Mouse (Mus musculus): ENCODE data around the gene Tnfrsf9. TPM values are rescaled to one million over a fixed set of nuclear protein-coding genes. Genes with fewer than 3 reads are reported as not detected.
A peak's percentile ranks its signal among the peaks of the same experiment; 100 is the strongest.
"Not testable (repeated sequence)": the region's sequence is repeated elsewhere in the genome, so short reads cannot be mapped to it uniquely, and the experiment has no call there.

Gene Tnfrsf9
- polyA plus RNA-seq, 1 experiment from 2014 or later = 2.5 TPM

DNA sequence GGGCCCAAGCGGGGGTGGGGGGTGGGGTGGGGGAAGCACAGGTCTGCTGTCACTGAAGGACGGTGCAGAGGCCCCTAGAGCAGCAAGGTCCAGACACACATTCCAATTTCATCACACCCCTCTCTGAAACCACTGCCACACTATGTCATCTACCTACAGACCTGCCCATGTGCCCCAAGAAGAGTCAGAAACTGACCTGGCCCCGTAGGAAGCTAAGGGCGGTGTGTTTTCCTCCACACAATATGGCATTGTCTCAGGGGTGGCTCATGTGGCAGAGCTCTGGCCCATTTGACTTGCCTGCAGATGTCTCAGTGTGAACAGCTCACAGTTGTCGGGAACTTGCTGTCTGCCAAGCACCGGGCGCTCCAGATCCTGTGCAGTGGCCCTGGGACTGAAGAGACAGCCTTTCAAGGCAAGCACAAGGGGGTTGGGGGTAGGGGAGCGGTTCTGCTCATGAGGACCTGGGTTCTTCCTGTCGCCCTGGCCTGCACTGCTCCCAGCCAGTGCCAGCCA is 42.2 kb upstream of the Tnfrsf9 start:
- Histone ChIP-seq H3K27me3 (replicated peaks; ENCODE audit: control insufficient read depth, insufficient read depth, low read length) (no peaks in the 10 kb centered on the region), H3K27ac (ENCODE audit: low read length) (peak overlapping the region; percentile 55), H3K9me3 (ENCODE audit: control insufficient read depth, low read length) (no peaks in the 10 kb centered on the region), H3K9ac (ENCODE audit: low read depth, low read length) (no peak overlapping the region), H3K4me2 (ENCODE audit: low read depth, low read length) (no peak overlapping the region), H3K36me3 (ENCODE audit: control insufficient read depth, insufficient read depth, low read length) (no peaks in the 10 kb centered on the region), H3K4me3 (ENCODE audit: low read length) (no peak overlapping the region), H3K4me1 (ENCODE audit: control insufficient read depth, insufficient read depth, low read length) (peaks cover 18% of the 10 kb centered on the region)
- ATAC-seq = peak; percentile 34
- 40% methylated on average over 9 of the region's 9 CpGs for WGBS

DNA sequence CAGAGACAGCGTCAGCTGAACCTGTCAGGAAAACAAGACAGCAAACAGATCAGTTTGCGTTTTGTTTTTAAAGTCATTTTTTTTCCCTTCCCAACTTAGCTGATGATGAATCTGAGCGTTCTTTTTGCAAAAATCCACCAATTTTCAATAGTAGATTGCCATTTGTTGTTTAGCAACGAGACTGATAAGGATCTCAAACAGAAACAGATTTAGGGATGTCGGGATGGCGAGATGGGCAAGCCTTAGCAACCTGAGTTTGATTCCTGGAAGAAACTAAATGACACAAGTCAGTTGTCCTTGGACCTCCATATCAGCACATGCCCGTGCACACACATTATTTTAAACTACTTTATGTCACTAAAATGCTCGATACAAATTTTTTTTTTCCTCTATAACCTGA is 41.7 kb upstream of the Tnfrsf9 start:
- no peaks in the 10 kb centered on the region for H3K36me3 ChIP-seq (ENCODE audit: control insufficient read depth, insufficient read depth, low read length)
- H3K27me3 ChIP-seq (replicated peaks; ENCODE audit: control insufficient read depth, insufficient read depth, low read length) = no peaks in the 10 kb centered on the region
- WGBS = 71% methylated on average over 8 of the region's 8 CpGs
- H3K27ac ChIP-seq (ENCODE audit: low read length) = peak overlapping the region; percentile 55
- H3K4me3 ChIP-seq (ENCODE audit: low read length) = no peak overlapping the region
- no peaks in the 10 kb centered on the region for H3K9me3 ChIP-seq (ENCODE audit: control insufficient read depth, low read length)
- no peak overlapping the region for H3K4me2 ChIP-seq (ENCODE audit: low read depth, low read length)
- no peak for ATAC-seq
- peaks cover 18% of the 10 kb centered on the region for H3K4me1 ChIP-seq (ENCODE audit: control insufficient read depth, insufficient read depth, low read length)
- no peak overlapping the region for H3K9ac ChIP-seq (ENCODE audit: low read depth, low read length)

DNA sequence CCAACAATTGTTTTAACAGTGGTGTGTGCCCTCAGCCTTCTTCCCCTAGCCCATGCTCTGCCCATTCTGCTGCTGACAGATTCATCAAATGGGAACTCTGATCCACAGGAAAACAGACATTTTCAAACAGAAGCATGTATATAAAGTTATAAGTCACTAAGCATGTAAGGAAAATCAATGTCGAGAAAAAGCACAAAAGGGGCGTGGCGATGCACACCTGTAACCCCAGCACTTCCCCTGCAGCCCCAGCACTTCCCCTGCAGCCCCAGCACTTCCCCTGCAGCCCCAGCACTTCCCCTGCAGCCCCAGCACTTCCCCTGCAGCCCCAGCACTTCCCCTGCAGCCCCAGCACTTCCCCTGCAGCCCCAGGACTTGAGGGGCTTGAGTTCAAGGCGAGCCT is 39.9 kb upstream of the Tnfrsf9 start:
- ATAC-seq; H3K9ac ChIP-seq (ENCODE audit: low read depth, low read length): not testable (repeated sequence)
- 71% methylated on average over 4 of the region's 4 CpGs for WGBS

DNA sequence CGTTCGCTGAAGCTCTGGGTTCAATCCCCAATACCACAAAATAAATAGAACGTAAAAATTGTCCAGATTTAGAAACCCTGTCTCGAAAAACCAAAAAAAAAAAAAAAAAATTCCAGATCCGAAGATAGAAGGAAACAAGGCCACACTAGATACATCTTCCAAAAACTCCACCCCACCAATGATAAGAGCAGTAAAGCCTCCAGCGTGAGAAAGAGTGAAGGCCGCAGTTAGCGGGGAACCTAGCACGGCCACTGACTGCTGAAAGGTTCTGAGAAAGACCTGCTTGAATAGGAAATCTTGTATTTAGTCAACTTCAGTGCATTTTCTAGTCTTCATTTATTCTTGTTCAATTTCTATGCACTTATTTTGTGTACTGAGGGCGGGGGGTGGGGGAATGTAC is 39.0 kb upstream of the Tnfrsf9 start:
- peaks cover 18% of the 10 kb centered on the region for H3K4me1 ChIP-seq (ENCODE audit: control insufficient read depth, insufficient read depth, low read length)
- 59% methylated on average over 10 of the region's 10 CpGs for WGBS
- no peak for ATAC-seq
- H3K4me3 ChIP-seq (ENCODE audit: low read length) = no peak overlapping the region
- no peak overlapping the region for H3K27ac ChIP-seq (ENCODE audit: low read length)
- H3K36me3 ChIP-seq (ENCODE audit: control insufficient read depth, insufficient read depth, low read length) = no peaks in the 10 kb centered on the region
- H3K27me3 ChIP-seq (replicated peaks; ENCODE audit: control insufficient read depth, insufficient read depth, low read length) = no peaks in the 10 kb centered on the region
- peaks cover 22% of the 10 kb centered on the region for H3K9me3 ChIP-seq (ENCODE audit: control insufficient read depth, low read length)
- H3K4me2 ChIP-seq (ENCODE audit: low read depth, low read length) = no peak overlapping the region
- H3K9ac ChIP-seq (ENCODE audit: low read depth, low read length) = no peak overlapping the region

More for the DNA sequence above, 39.9 kb upstream of the Tnfrsf9 start:
- not testable (repeated sequence) for H3K27ac ChIP-seq (ENCODE audit: low read length); H3K36me3 ChIP-seq (ENCODE audit: control insufficient read depth, insufficient read depth, low read length); H3K4me2 ChIP-seq (ENCODE audit: low read depth, low read length); H3K27me3 ChIP-seq (replicated peaks; ENCODE audit: control insufficient read depth, insufficient read depth, low read length); H3K4me3 ChIP-seq (ENCODE audit: low read length)
- Histone ChIP-seq H3K9me3 (ENCODE audit: control insufficient read depth, low read length) (peaks cover 14% of the 10 kb centered on the region), H3K4me1 (ENCODE audit: control insufficient read depth, insufficient read depth, low read length) (peaks cover 18% of the 10 kb centered on the region)

DNA sequence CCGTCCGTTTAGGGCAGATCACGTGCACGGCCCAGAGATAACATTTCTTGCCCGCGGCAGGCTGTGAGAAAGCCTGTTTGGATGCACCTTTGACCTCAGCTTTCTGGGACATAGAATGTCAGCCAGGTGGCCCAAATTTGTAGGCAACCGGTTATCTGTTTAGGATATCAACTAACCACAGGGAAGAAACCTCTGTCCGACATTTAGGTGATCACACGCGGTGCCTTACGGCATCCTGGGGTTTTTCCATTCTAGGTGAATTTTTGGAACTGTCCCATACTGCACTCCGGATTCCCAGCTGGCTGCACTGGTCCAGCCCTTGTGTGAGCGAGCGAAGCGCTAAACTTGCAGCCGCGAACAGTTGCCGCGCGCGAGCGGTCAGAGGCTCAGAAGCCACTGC is 34.7 kb upstream of the Tnfrsf9 start:
- Histone ChIP-seq H3K9me3 (ENCODE audit: control insufficient read depth, low read length) (peaks cover 24% of the 10 kb centered on the region), H3K27ac (ENCODE audit: low read length) (no peak overlapping the region), H3K9ac (ENCODE audit: low read depth, low read length) (no peak overlapping the region), H3K4me1 (ENCODE audit: control insufficient read depth, insufficient read depth, low read length) (peaks cover 2% of the 10 kb centered on the region; the same call in 1 of the 2 replicates), H3K36me3 (ENCODE audit: control insufficient read depth, insufficient read depth, low read length) (no peaks in the 10 kb centered on the region), H3K4me2 (ENCODE audit: low read depth, low read length) (no peak overlapping the region), H3K27me3 (replicated peaks; ENCODE audit: control insufficient read depth, insufficient read depth, low read length) (no peaks in the 10 kb centered on the region), H3K4me3 (ENCODE audit: low read length) (no peak overlapping the region)
- 96% methylated on average over 22 of the region's 22 CpGs for WGBS
- ATAC-seq = no peak

DNA sequence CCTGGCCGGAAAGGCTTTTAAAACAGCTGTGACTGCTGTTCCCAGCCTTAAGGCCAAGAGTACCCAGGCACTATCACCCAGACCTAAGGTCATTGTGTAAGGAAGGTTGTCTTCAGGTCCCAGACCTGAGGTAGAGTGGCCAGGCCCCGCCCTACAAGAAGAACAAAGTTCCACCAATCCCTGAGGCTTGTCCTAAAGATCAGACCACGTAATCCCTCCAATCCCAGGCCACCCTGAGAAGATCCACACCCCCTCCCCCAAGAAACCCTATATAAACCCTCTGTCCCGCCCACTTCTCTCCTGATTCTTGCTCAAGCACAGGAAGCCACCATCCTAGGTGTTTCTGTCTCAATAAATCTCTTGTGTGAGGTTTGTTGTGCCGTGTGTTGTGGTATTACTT is 34.0 kb upstream of the Tnfrsf9 start:
- H3K27me3 ChIP-seq (replicated peaks; ENCODE audit: control insufficient read depth, insufficient read depth, low read length) = no peaks in the 10 kb centered on the region
- H3K36me3 ChIP-seq (ENCODE audit: control insufficient read depth, insufficient read depth, low read length) = no peaks in the 10 kb centered on the region
- H3K4me1 ChIP-seq (ENCODE audit: control insufficient read depth, insufficient read depth, low read length) = peaks cover 2% of the 10 kb centered on the region; the same call in 1 of the 2 replicates
- 89% methylated on average over 5 of the region's 5 CpGs for WGBS
- H3K4me2 ChIP-seq (ENCODE audit: low read depth, low read length) = no peak overlapping the region
- no peak overlapping the region for H3K27ac ChIP-seq (ENCODE audit: low read length)
- no peak overlapping the region for H3K9ac ChIP-seq (ENCODE audit: low read depth, low read length)
- H3K9me3 ChIP-seq (ENCODE audit: control insufficient read depth, low read length) = peaks cover 24% of the 10 kb centered on the region
- no peak for ATAC-seq
- no peak overlapping the region for H3K4me3 ChIP-seq (ENCODE audit: low read length)

DNA sequence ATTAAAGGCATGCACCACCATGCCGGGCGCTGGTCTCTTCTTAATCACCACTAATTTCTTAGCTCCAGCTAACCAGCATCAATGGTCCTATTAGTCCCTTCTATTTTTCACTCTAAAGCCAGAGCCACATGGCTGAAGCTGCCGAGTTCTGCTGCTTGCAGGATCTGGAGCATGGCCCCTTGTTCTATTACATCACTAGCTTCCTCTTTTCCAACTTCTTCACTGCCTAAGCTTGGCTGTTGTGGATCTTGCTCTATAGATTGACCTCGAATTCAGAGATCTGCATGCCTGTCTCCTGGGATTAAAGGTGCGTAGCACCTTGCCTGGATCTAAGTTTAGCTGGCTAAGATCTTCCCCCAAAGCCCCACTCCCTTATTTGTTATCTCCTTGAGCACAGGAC is 31.7 kb upstream of the Tnfrsf9 start:
- H3K4me2 ChIP-seq (ENCODE audit: low read depth, low read length) = no peak overlapping the region
- H3K4me3 ChIP-seq (ENCODE audit: low read length) = no peak overlapping the region
- peaks cover 24% of the 10 kb centered on the region for H3K9me3 ChIP-seq (ENCODE audit: control insufficient read depth, low read length)
- no peak overlapping the region for H3K27ac ChIP-seq (ENCODE audit: low read length)
- H3K4me1 ChIP-seq (ENCODE audit: control insufficient read depth, insufficient read depth, low read length) = peaks cover 2% of the 10 kb centered on the region; the same call in 1 of the 2 replicates
- no peak overlapping the region for H3K9ac ChIP-seq (ENCODE audit: low read depth, low read length)
- WGBS = 85% methylated on average over 5 of the region's 5 CpGs
- H3K27me3 ChIP-seq (replicated peaks; ENCODE audit: control insufficient read depth, insufficient read depth, low read length) = no peaks in the 10 kb centered on the region
- ATAC-seq = no peak
- no peaks in the 10 kb centered on the region for H3K36me3 ChIP-seq (ENCODE audit: control insufficient read depth, insufficient read depth, low read length)

DNA sequence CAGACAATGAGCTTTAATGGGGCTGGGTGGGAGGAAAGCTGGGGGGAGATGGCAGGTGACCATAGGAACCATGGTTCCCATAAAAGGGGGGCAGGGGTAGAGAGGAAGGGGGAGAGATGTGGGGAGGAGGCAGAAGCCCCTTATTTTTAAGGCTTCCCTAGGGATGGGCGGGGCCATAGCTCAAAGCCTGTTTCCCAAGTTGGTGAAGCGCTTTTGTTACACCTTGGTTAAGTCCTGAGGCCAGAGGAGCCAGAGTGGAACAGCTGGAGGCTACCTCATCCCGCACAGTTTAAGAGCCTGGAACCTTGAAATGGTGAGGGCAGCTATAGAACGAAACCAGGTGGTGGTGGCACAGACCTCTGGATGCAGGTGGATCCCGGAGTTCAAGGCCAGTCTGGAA is 26.5 kb upstream of the Tnfrsf9 start:
- H3K27ac ChIP-seq (ENCODE audit: low read length) = no peak overlapping the region
- 73% methylated on average over 5 of the region's 5 CpGs for WGBS
- ATAC-seq = no peak

DNA sequence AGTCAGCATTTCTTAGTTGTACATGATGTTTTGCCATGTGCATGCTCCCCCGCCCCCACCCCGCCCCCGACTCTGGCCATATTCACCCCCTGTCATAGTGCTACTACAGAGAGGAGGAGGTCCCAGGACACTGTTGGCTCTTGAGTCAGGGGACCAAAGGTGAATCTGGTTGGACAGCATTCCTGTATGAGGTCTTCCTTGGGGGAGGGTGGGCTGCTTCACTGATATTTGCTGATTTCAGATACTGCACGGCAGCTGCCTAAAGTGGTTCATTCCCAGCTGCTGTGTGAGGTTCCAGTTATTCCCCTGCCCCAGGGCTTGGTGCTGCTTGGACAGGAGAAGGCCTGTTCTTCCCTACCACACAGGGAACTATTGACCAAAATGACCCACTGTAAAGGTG is 25.9 kb upstream of the Tnfrsf9 start:
- 68% methylated on average over 4 of the region's 4 CpGs for WGBS
- H3K27ac ChIP-seq (ENCODE audit: low read length) = no peak overlapping the region
- peaks cover 12% of the 10 kb centered on the region; the same call in 1 of the 2 replicates for H3K4me1 ChIP-seq (ENCODE audit: control insufficient read depth, insufficient read depth, low read length)
- H3K4me3 ChIP-seq (ENCODE audit: low read length) = no peak overlapping the region
- H3K9me3 ChIP-seq (ENCODE audit: control insufficient read depth, low read length) = no peaks in the 10 kb centered on the region
- no peaks in the 10 kb centered on the region for H3K27me3 ChIP-seq (replicated peaks; ENCODE audit: control insufficient read depth, insufficient read depth, low read length)
- H3K4me2 ChIP-seq (ENCODE audit: low read depth, low read length) = no peak overlapping the region
- ATAC-seq = no peak
- no peaks in the 10 kb centered on the region for H3K36me3 ChIP-seq (ENCODE audit: control insufficient read depth, insufficient read depth, low read length)
- H3K9ac ChIP-seq (ENCODE audit: low read depth, low read length) = no peak overlapping the region

More for the DNA sequence above, 26.5 kb upstream of the Tnfrsf9 start:
- no peak overlapping the region for H3K4me3 ChIP-seq (ENCODE audit: low read length)
- peaks cover 12% of the 10 kb centered on the region; the same call in 1 of the 2 replicates for H3K4me1 ChIP-seq (ENCODE audit: control insufficient read depth, insufficient read depth, low read length)
- no peak overlapping the region for H3K9ac ChIP-seq (ENCODE audit: low read depth, low read length)
- H3K4me2 ChIP-seq (ENCODE audit: low read depth, low read length) = no peak overlapping the region
- no peaks in the 10 kb centered on the region for H3K36me3 ChIP-seq (ENCODE audit: control insufficient read depth, insufficient read depth, low read length)
- H3K9me3 ChIP-seq (ENCODE audit: control insufficient read depth, low read length) = no peaks in the 10 kb centered on the region
- no peaks in the 10 kb centered on the region for H3K27me3 ChIP-seq (replicated peaks; ENCODE audit: control insufficient read depth, insufficient read depth, low read length)

All from intestine, embryonic 16.5 days (tissue).